Mouse (Mus musculus): ENCODE results near the gene Oard1. TPM values are rescaled to one million over a fixed set of nuclear protein-coding genes. Genes with fewer than 3 reads are reported as not detected.

Oard1 gene
- 73.5 and 74.2 TPM in 2 replicates for polyA plus RNA-seq (2014; fragmentation: Nextera tagmentation; extraction: Ambion mirVana)

DNA sequence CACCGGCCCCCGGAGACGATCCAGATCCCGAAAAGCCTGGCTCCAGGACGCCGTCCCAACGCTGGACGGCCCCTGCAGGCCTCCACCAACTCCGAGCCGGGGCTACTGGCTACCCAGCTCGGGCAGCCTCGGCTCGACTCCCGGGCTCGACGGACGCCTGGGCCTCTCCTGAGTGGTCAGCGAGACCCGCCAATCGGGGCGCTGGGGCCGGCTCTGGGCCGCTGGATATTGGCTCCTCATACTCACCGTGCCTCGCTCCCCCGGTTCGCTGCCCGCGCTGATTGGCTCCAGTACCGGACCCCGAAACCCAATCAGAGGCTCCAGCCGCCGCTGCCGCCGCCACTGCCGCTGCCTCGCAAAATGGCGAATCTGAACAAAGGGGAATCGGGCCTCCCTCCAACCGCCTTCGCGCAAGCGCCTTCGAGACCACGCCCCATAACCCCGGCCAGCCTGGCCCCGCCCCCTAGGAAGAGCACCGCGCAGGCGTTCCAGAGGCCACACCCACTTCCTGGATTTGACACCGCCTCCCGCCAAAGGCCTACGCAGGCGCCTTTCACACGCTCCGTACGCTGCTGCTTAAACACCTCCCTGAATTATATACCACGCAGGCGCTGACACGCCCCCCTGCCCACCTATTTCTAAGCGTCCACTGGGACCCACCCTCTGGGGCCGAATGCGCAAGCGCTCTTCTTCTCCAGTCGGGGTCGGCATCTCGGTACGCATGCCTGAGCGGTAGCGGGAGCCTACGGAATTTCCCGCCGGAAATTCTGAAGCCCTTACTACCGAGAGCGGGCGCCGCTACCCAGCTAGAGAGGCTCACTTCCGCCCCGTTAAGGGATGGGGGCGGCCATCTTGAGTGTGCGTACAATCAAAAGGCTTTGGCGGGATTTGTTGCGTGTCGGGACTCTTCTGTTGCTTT lies at the start of gene Oard1, which contains the start of gene Nfya:
Oard1 (plus strand) TSS at position 635 of the 919 bp plus-strand sequence.
Nfya (minus strand) TSS at position 527 of the 919 bp plus-strand sequence.
- Histone ChIP-seq H3K9ac (ENCODE audit: low read length) (peak within 1 kb of the TSS; percentile 99), H3K36me3 (ENCODE audit: control insufficient read depth, insufficient read depth, low read length) (no peaks in the 10 kb centered on the region; the same call in 1 of the 2 replicates), H3K9me3 (ENCODE audit: control insufficient read depth, low read length) (no peaks in the 10 kb centered on the region), H3K4me3 (ENCODE audit: low read depth, low read length) (peak within 1 kb of the TSS; percentile 93), H3K27ac (ENCODE audit: low read depth, low read length) (peak within 1 kb of the TSS; percentile 100), H3K4me2 (ENCODE audit: low read depth) (peak within 1 kb of the TSS; percentile 53), H3K27me3 (ENCODE audit: control insufficient read depth, insufficient read depth, low read length) (no peaks in the 10 kb centered on the region), H3K4me1 (ENCODE audit: control insufficient read depth, insufficient read depth, low read length) (peaks cover 12% of the 10 kb centered on the region)
- peak; percentile 96 for ATAC-seq (ENCODE audit: insufficient read depth, low FRiP score, low TSS enrichment)
- under 1% methylated on average over 80 of the region's 84 CpGs for WGBS
- peak; percentile 100 for DNase-seq (ENCODE audit: low spot score)

DNA sequence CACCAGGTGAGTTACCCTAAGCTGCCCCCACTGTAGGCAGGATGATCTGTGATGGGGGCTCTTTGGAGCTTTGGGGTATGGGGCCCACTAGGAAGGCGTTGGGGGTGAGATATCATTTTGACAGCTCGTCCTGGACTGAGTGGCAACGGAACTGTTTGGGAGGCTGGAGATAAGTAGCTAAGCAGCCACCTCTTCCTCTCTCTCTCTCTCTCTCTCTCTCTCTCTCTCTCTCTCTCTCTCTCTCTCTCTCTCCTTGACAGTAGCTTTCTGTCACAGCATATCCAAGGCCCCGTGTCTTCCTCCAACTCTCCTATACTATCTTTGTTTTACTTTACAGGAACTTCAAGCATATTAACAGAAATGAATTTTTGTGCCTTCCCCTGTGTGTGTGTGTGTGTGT lies 49.4 kb upstream of the Oard1 start:
- no peak overlapping the region for H3K4me2 ChIP-seq (ENCODE audit: low read depth)
- no peak for ATAC-seq (ENCODE audit: insufficient read depth, low FRiP score, low TSS enrichment)

DNA sequence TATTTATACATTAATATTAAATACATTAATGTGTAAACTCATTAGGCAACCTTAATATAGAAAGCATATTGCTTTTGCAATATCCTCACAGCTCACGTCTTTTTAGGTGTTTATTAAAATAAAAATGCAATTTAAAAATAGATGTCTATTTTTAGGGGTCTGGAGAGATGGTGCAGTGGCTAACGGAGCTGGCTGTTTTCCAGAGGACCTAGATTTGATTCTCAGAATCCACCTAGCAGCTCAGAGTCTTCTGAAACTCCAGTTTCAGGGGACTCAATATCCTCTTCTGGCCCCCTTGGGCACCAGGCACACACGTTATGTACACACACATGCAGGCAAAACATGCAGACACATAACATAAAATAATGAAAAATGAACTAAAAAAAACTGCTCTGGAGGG lies 47.5 kb upstream of the Oard1 start:
- DNase-seq (ENCODE audit: low spot score) = no peak
- Histone ChIP-seq H3K4me1 (ENCODE audit: control insufficient read depth, insufficient read depth, low read length) (no peaks in the 10 kb centered on the region), H3K27me3 (ENCODE audit: control insufficient read depth, insufficient read depth, low read length) (no peaks in the 10 kb centered on the region), H3K27ac (ENCODE audit: low read depth, low read length) (no peak overlapping the region), H3K36me3 (ENCODE audit: control insufficient read depth, insufficient read depth, low read length) (no peaks in the 10 kb centered on the region), H3K9ac (ENCODE audit: low read length) (no peak overlapping the region), H3K9me3 (ENCODE audit: control insufficient read depth, low read length) (no peaks in the 10 kb centered on the region), H3K4me2 (ENCODE audit: low read depth) (no peak overlapping the region), H3K4me3 (ENCODE audit: low read depth, low read length) (no peak overlapping the region)
- WGBS = 81% methylated on average over 3 of the region's 3 CpGs
- ATAC-seq (ENCODE audit: insufficient read depth, low FRiP score, low TSS enrichment) = no peak

More for the DNA sequence above, 49.4 kb upstream of the Oard1 start:
- WGBS = 85% methylated on average over 4 of the region's 4 CpGs
- no peak overlapping the region for H3K9ac ChIP-seq (ENCODE audit: low read length)
- H3K27ac ChIP-seq (ENCODE audit: low read depth, low read length) = no peak overlapping the region
- H3K4me1 ChIP-seq (ENCODE audit: control insufficient read depth, insufficient read depth, low read length) = no peaks in the 10 kb centered on the region
- H3K36me3 ChIP-seq (ENCODE audit: control insufficient read depth, insufficient read depth, low read length) = no peaks in the 10 kb centered on the region
- H3K27me3 ChIP-seq (ENCODE audit: control insufficient read depth, insufficient read depth, low read length) = no peaks in the 10 kb centered on the region
- H3K4me3 ChIP-seq (ENCODE audit: low read depth, low read length) = no peak overlapping the region
- DNase-seq (ENCODE audit: low spot score) = no peak
- no peaks in the 10 kb centered on the region for H3K9me3 ChIP-seq (ENCODE audit: control insufficient read depth, low read length)

DNA sequence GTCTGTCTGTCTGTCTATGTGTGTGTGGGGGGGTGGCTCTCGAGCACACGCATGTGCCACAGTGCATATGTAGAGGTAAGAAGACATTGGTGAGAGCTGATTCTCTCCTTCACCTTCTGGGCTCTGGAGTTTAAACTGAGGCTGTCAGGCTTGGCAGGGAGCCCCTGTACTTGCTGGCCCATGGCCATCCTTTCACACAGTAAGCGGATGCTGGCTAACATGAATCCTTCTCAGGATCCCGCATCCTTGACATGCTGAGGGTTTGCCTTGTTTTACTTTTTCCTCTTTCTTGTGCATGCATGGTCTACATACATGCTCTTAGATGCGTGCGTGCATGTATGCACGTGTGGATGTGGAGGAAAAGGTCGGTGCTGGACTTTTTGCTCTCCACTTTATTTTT lies 46.8 kb upstream of the Oard1 start:
- H3K36me3 ChIP-seq (ENCODE audit: control insufficient read depth, insufficient read depth, low read length) = no peaks in the 10 kb centered on the region
- 94% methylated on average over 8 of the region's 8 CpGs for WGBS
- H3K4me2 ChIP-seq (ENCODE audit: low read depth) = no peak overlapping the region
- ATAC-seq (ENCODE audit: insufficient read depth, low FRiP score, low TSS enrichment) (no peak), DNase-seq (ENCODE audit: low spot score) (no peak)
- no peaks in the 10 kb centered on the region for H3K27me3 ChIP-seq (ENCODE audit: control insufficient read depth, insufficient read depth, low read length)
- H3K4me1 ChIP-seq (ENCODE audit: control insufficient read depth, insufficient read depth, low read length) = no peaks in the 10 kb centered on the region
- H3K9me3 ChIP-seq (ENCODE audit: control insufficient read depth, low read length) = no peaks in the 10 kb centered on the region
- H3K9ac ChIP-seq (ENCODE audit: low read length) = no peak overlapping the region
- no peak overlapping the region for H3K4me3 ChIP-seq (ENCODE audit: low read depth, low read length)
- H3K27ac ChIP-seq (ENCODE audit: low read depth, low read length) = no peak overlapping the region

DNA sequence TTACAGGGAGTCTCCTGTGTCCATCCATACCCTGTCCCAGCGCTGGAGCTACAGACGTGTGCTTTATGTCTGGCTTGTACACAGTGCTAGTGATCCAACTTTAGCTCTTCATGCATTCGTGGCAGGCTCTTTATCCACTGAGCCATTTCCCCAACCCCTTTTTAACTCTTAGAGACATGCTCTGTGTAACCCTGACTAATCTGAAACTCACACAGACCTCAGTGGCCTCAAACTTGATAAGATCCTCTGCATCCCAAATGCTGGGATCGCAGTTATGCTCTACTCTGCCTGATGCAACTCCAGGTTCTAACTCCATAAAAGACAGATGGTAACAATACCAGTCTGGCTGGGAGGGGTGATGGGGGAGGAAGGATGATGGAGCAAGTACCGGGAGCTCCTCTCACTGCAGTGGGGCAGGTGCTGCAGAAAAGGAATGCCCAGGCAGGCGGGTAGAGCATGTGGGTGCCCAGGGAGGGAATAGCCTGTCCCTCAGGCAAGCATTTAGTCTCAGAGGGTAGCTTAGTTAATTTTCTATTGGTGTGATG lies 46.3 kb upstream of the Oard1 start:
- no peak overlapping the region for H3K4me2 ChIP-seq (ENCODE audit: low read depth)

DNA sequence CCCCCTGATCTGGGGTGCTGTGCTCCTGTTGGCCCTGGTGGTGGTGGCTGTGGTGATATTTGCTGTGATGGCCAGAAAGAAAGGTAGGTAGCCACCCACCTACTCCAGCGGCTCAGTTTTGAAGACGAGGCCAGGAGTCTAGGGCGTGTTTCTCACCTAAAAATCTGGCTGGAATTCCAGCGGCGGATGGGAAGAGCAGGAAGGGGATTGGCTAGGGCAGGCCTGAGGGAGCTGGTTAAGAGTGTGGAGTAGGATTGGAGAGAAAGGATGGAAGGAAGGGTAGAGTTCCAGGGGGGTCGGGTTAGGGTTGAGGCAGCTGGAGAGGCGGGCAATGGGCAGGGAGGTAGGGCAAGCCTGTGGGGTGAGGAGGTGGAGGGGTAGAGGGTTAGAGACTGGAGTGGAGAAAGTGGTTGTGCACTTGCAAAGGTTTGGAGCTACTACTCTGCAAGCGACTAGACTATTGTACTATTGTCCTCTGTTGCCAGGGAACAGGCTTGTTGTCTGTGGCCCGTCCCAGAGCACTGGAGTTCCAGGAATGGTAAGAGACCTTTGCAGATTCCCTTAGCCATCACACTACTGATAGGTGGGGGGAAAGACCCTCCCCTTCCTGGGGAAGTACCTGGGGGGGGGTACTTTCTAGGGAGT lies 44.2 kb upstream of the Oard1 start:
- H3K27me3 ChIP-seq (ENCODE audit: control insufficient read depth, insufficient read depth, low read length) = no peaks in the 10 kb centered on the region
- H3K9ac ChIP-seq (ENCODE audit: low read length) = no peak overlapping the region
- no peaks in the 10 kb centered on the region for H3K9me3 ChIP-seq (ENCODE audit: control insufficient read depth, low read length)
- no peak for DNase-seq (ENCODE audit: low spot score)
- no peak for ATAC-seq (ENCODE audit: insufficient read depth, low FRiP score, low TSS enrichment)
- H3K4me2 ChIP-seq (ENCODE audit: low read depth) = no peak overlapping the region
- H3K27ac ChIP-seq (ENCODE audit: low read depth, low read length) = no peak overlapping the region
- 74% methylated on average over 9 of the region's 9 CpGs for WGBS
- H3K36me3 ChIP-seq (ENCODE audit: control insufficient read depth, insufficient read depth, low read length) = no peaks in the 10 kb centered on the region
- H3K4me1 ChIP-seq (ENCODE audit: control insufficient read depth, insufficient read depth, low read length) = no peaks in the 10 kb centered on the region
- no peak overlapping the region for H3K4me3 ChIP-seq (ENCODE audit: low read depth, low read length)

More for the DNA sequence above, 46.3 kb upstream of the Oard1 start:
- H3K27me3 ChIP-seq (ENCODE audit: control insufficient read depth, insufficient read depth, low read length) = no peaks in the 10 kb centered on the region
- no peak overlapping the region for H3K4me3 ChIP-seq (ENCODE audit: low read depth, low read length)
- no peak overlapping the region for H3K27ac ChIP-seq (ENCODE audit: low read depth, low read length)
- 75% methylated on average over 6 of the region's 6 CpGs for WGBS
- no peak overlapping the region for H3K9ac ChIP-seq (ENCODE audit: low read length)
- no peaks in the 10 kb centered on the region for H3K4me1 ChIP-seq (ENCODE audit: control insufficient read depth, insufficient read depth, low read length)
- ATAC-seq (ENCODE audit: insufficient read depth, low FRiP score, low TSS enrichment) (no peak), DNase-seq (ENCODE audit: low spot score) (no peak)
- H3K36me3 ChIP-seq (ENCODE audit: control insufficient read depth, insufficient read depth, low read length) = no peaks in the 10 kb centered on the region
- no peaks in the 10 kb centered on the region for H3K9me3 ChIP-seq (ENCODE audit: control insufficient read depth, low read length)

DNA sequence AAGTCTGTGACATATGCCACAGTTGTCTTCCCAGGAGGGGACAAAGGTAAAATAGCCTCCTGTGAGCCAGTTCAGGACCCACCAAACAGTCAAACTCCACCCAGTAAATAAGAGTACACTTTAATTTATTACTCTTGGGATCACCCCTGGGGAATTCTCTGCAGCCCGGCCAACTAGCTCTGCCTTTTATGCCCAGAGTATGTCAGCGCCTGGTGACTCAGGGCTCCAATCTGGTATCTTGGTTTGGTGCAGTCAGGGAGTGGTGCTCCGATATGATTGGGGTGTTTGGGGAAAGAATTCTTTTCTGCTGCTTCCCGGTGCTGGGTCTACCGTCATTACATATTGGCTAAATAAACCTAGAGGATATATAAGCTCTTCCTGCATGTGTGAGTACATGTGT lies 43.0 kb upstream of the Oard1 start:
- WGBS = 84% methylated on average over 5 of the region's 5 CpGs
- Histone ChIP-seq H3K9ac (ENCODE audit: low read length) (no peak overlapping the region), H3K36me3 (ENCODE audit: control insufficient read depth, insufficient read depth, low read length) (no peaks in the 10 kb centered on the region), H3K4me1 (ENCODE audit: control insufficient read depth, insufficient read depth, low read length) (no peaks in the 10 kb centered on the region), H3K4me3 (ENCODE audit: low read depth, low read length) (no peak overlapping the region), H3K27me3 (ENCODE audit: control insufficient read depth, insufficient read depth, low read length) (no peaks in the 10 kb centered on the region), H3K9me3 (ENCODE audit: control insufficient read depth, low read length) (no peaks in the 10 kb centered on the region), H3K27ac (ENCODE audit: low read depth, low read length) (no peak overlapping the region), H3K4me2 (ENCODE audit: low read depth) (no peak overlapping the region)
- DNase-seq (ENCODE audit: low spot score) = no peak
- ATAC-seq (ENCODE audit: insufficient read depth, low FRiP score, low TSS enrichment) = no peak

DNA sequence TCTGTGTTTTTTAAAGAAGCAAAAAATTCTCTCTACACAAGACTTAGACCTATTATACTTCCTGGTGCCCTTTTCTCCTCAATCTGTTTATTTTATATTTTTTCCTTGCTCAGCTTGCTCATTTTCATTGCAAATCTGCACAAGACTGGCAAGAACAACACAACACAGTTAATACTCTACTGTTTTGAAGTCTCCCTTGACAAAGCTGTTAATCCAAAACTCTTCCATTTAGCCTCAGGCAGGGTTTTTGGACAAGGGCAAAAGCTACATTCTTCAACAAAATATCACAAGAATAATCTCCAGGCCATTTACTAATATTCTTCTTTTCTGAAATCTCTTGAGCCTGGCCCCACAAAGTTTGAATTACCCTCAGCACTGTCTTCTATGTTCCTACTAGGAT lies 38.2 kb upstream of the Oard1 start:
- no peaks in the 10 kb centered on the region for H3K36me3 ChIP-seq (ENCODE audit: control insufficient read depth, insufficient read depth, low read length)
- no peak for DNase-seq (ENCODE audit: low spot score)
- no peak overlapping the region for H3K4me3 ChIP-seq (ENCODE audit: low read depth, low read length)
- no peaks in the 10 kb centered on the region for H3K4me1 ChIP-seq (ENCODE audit: control insufficient read depth, insufficient read depth, low read length)
- no peak overlapping the region for H3K9ac ChIP-seq (ENCODE audit: low read length)
- ATAC-seq (ENCODE audit: insufficient read depth, low FRiP score, low TSS enrichment) = no peak
- no peaks in the 10 kb centered on the region for H3K27me3 ChIP-seq (ENCODE audit: control insufficient read depth, insufficient read depth, low read length)
- no peaks in the 10 kb centered on the region for H3K9me3 ChIP-seq (ENCODE audit: control insufficient read depth, low read length)
- H3K27ac ChIP-seq (ENCODE audit: low read depth, low read length) = no peak overlapping the region
- no peak overlapping the region for H3K4me2 ChIP-seq (ENCODE audit: low read depth)
